Mouse (Mus musculus) erythroblast, embryonic 14.5 days (primary cell): Measurements from ENCODE around the gene Clasrp. TPM values are rescaled to one million over a fixed set of nuclear protein-coding genes. Genes with fewer than 3 reads are reported as not detected.
A peak's percentile ranks its signal among the peaks of the same experiment; 100 is the strongest.

Source experiments
- H3K27me3 ChIP-seq: 2 replicates; pipeline ENCODE4 v1.6.1; 2012; ENCODE audit warnings: inconsistent platforms; ENCODE audit not compliant: control insufficient read depth
- H3K36me3 ChIP-seq: 2 replicates; pipeline ENCODE4 v1.6.1; 2012; ENCODE audit warnings: mild to moderate bottlenecking, inconsistent platforms; ENCODE audit not compliant: control insufficient read depth
- H3K4me1 ChIP-seq: 2 replicates; pipeline ENCODE4 v1.6.1; 2012; ENCODE audit warnings: inconsistent platforms; ENCODE audit not compliant: control insufficient read depth
- H3K4me3 ChIP-seq: replicated peaks from 2 replicates; pipeline ENCODE3; 2012; ENCODE audit warnings: moderate library complexity, mild to moderate bottlenecking, inconsistent platforms
- H3K9me3 ChIP-seq: 2 replicates; pipeline ENCODE4 v1.6.1; 2012; ENCODE audit warnings: low read length, inconsistent platforms, mixed read lengths; ENCODE audit not compliant: control insufficient read depth
- GATA1 ChIP-seq: IDR thresholded peaks from 2 replicates; pipeline ENCODE4 v1.6.1; 2012; ENCODE audit warnings: low read length, inconsistent platforms, mixed read lengths
- TAL1 ChIP-seq: IDR thresholded peaks from 3 replicates; pipeline ENCODE4 v1.6.1; 2012; ENCODE audit warnings: low read length, inconsistent platforms, mixed read lengths
- polyA plus RNA-seq: library from polyadenylated mRNA; stranded (reverse); fragments of >175 nt; gene quantifications from 2 replicates; pipeline ENCODE4 v1.2.3, GENCODE M21; 2012

The Clasrp gene
- polyA plus RNA-seq, 1 experiment = 10.2 TPM

DNA sequence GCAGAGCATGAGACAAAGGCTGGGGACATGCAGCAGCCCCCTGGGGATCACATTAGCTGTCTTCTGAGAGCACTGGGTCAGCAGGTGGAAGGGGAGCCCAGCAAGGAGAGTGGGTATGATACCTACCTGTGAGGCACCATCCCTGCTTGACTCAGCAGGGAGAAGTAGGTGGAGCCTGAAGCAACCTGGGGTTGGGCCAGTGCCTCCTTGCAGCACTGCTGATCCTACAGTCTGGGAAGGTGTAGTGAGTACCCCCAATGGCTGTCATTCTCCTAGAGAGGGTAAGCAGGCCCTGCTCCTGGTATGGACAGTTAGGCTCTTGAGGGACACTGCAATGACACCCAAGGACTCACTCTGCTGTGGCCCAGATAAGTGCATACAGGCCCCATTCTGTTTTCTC lies 28.0 kb upstream of the Clasrp start:
- Histone ChIP-seq H3K9me3 (no peaks in the 10 kb centered on the region), H3K36me3 (peaks cover 60% of the 10 kb centered on the region), H3K27me3 (no peaks in the 10 kb centered on the region), H3K4me3 (peak overlapping the region; percentile 15), H3K4me1 (peaks cover 66% of the 10 kb centered on the region)
- no peak for TF ChIP-seq GATA1
- TF ChIP-seq TAL1 = no peak

DNA sequence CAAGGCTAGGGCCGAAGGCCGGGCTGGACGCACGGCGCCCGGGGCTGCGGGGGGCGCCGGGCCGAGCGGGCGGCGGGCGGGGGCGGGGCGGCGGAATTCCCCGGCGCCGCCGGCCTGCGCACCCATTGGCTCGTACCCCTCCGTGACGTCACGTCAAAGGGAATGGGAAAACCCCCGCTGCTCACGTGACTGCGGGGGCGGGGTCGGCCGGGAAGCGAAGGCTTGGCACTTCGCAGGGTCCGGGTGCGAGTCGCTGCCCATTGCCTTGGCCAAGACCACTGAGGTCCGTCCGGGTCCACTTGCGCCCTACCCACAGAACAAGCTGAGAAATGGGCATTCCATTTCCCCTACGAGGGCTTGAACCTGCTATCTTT lies 25.1 kb upstream of the Clasrp start, which contains the start of gene Relb:
TSS of gene Relb (minus strand) at position 78 of the 374 bp plus-strand sequence.
- Histone ChIP-seq H3K9me3 (no peaks in the 10 kb centered on the region), H3K4me1 (peaks cover 60% of the 10 kb centered on the region), H3K27me3 (no peaks in the 10 kb centered on the region), H3K4me3 (peak within 1 kb of the TSS; percentile 72), H3K36me3 (peaks cover 30% of the 10 kb centered on the region)
- TF ChIP-seq TAL1 (no peak), GATA1 (no peak)

DNA sequence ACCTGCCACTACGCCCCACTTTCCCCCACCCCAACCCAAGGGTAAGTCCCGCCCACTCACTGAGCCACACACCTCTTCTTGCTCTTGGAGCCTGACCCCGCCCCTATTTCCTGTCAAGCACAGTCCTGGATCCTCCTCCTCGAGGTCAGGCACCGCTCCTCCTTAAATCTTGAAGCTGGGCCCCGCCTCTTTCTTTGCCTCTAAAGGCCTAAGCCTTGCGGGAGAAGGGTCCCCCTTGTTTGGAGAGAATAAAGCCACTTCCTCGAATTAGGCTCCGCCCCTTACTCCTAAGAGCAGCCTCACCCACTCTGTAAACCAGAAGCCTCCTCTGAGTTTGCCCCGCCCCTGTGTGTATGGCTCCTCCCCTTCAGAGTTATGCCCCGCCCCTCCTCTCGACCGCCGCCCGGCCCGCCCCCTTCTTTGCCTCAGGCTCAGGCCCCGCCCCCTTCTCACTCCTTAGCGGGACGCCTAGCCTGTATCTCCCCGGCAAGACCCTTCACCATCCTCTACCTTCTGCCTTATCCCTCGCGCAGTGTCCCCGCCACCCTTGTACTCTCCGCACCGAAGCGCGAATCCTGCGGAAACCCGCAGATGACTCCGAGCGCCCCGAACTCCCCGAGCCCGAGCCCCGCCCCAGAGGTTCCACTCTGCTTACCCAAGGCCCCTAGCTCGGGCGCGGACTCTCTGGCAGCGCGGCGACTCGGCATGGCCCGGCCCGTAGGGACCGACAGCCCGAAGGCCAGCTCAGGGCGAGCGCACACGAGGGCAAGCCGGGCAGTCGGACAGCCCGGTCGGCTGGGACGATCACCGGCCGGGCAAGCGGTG lies 24.5 kb upstream of the Clasrp start:
- peaks cover 24% of the 10 kb centered on the region for H3K36me3 ChIP-seq
- H3K4me1 ChIP-seq = peaks cover 54% of the 10 kb centered on the region
- no peaks in the 10 kb centered on the region; the same call in 1 of the 2 replicates for H3K27me3 ChIP-seq
- no peak for TF ChIP-seq TAL1
- TF ChIP-seq GATA1 = no peak
- peak overlapping the region; percentile 72 for H3K4me3 ChIP-seq
- H3K9me3 ChIP-seq = no peaks in the 10 kb centered on the region

DNA sequence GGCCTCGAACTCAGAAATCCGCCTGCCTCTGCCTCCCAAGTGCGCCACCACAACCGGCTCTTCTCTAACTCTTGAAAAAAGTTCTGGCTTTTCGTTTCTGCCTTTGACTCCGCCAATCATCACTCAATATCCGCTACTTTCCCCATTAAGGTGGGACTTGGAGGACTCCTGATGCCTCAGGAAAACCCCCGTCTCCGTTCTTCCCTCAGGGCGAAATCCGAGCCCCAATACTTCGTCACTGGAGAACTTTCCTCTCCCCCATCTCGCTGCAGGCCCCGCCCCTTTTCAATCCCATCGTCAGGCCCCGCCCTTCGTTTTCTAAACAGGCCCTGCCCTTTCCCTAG lies 23.9 kb upstream of the Clasrp start:
- TF ChIP-seq TAL1 (no peak), GATA1 (no peak)
- Histone ChIP-seq H3K9me3 (no peaks in the 10 kb centered on the region), H3K27me3 (peaks cover 3% of the 10 kb centered on the region), H3K36me3 (peaks cover 19% of the 10 kb centered on the region), H3K4me3 (peak overlapping the region; percentile 72), H3K4me1 (peaks cover 48% of the 10 kb centered on the region)

DNA sequence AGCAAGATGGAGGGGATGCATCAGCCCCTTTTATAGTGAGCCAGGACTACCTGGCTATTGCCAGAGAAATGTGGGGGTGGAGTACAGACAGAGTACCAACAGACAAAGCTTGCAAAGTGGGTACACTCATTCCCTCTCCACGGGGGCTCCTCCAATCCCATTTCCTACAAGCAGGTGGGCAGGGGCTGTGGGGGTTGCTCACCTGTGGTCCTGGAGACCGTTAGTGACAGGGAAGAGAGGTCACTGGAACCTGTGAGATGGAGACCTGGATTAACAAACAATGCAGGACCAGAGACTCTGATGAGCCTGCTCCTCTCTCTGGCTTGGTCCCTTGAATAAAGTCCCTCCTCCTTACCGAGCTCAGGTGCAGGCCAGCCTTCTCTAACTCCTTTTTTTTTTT lies 23.4 kb upstream of the Clasrp start:
- H3K27me3 ChIP-seq = peaks cover 3% of the 10 kb centered on the region
- peak overlapping the region; percentile 72 for H3K4me3 ChIP-seq
- H3K4me1 ChIP-seq = peaks cover 43% of the 10 kb centered on the region
- no peaks in the 10 kb centered on the region for H3K9me3 ChIP-seq
- TF ChIP-seq TAL1 (no peak), GATA1 (no peak)
- peaks cover 14% of the 10 kb centered on the region for H3K36me3 ChIP-seq

DNA sequence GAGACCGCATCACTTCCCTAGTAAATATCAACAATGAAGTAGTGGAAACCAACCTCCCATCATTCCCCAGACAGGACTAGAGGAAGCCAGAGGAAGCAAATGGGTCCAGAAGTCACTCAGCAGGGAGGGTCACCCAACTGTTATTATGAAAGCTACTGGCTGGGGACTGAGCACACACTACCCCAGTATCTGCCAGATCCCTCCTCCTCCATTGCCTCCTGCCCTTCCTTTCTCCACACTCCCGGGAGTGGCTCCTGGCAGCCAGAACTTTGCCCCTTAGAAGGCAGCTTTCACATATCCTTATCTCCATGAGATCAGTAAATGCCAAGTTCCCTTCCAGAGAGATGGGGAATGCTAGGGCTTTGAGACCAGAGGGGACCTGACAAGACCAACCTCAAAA lies 19.1 kb upstream of the Clasrp start:
- Histone ChIP-seq H3K4me1 (peaks cover 18% of the 10 kb centered on the region), H3K36me3 (no peaks in the 10 kb centered on the region), H3K27me3 (peaks cover 14% of the 10 kb centered on the region), H3K4me3 (no peak overlapping the region), H3K9me3 (no peaks in the 10 kb centered on the region; the same call in 1 of the 2 replicates)
- TF ChIP-seq GATA1 (no peak), TAL1 (no peak)

DNA sequence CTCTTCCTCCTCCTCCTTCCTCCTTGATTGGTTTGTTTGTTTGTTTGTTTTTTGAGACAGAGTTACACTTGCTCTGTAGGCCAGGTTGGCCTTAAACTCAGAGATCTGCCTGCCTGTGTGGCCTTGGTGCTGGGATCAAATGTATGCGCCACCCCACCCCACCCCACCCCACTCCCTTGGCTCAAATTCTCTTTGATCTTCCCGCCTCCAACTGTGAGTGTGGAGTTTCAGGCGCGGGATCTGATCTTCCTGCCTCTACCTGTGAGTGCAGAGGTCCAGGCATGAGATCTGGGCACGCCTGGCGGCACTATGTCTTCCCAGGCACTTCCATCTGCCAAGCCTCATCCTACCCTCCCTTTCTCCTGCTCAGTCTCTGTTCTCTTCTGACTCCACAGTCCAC lies 18.0 kb upstream of the Clasrp start:
- no peak for TF ChIP-seq TAL1
- no peak for TF ChIP-seq GATA1

DNA sequence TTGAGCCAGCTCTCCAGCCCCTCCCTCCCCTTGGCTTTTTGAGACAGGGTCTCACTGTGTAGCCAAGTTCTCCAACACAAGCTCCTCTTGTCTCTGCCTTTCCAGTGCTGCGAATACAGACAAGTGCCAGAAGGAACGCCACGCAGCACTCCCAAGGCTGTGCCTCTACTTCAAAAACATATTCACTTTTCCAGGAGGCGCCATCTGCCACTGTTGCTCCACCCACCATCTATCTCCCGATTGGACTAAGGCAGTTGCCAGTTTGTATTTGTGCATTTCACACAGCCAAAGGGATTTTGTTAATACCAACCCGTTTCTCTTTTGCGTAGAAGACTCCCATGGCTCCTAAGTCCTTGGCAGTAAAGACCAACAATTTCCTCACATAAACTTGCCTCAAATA lies 16.5 kb upstream of the Clasrp start:
- H3K4me3 ChIP-seq = no peak overlapping the region
- peaks cover 14% of the 10 kb centered on the region for H3K27me3 ChIP-seq
- no peaks in the 10 kb centered on the region for H3K36me3 ChIP-seq
- TF ChIP-seq TAL1 (no peak), GATA1 (no peak)
- H3K9me3 ChIP-seq = no peaks in the 10 kb centered on the region; the same call in 1 of the 2 replicates
- H3K4me1 ChIP-seq = peaks cover 9% of the 10 kb centered on the region

More for the DNA sequence above, 18.0 kb upstream of the Clasrp start:
- Histone ChIP-seq H3K4me3 (no peak overlapping the region), H3K36me3 (no peaks in the 10 kb centered on the region), H3K9me3 (no peaks in the 10 kb centered on the region; the same call in 1 of the 2 replicates), H3K4me1 (peaks cover 9% of the 10 kb centered on the region), H3K27me3 (peaks cover 14% of the 10 kb centered on the region)

DNA sequence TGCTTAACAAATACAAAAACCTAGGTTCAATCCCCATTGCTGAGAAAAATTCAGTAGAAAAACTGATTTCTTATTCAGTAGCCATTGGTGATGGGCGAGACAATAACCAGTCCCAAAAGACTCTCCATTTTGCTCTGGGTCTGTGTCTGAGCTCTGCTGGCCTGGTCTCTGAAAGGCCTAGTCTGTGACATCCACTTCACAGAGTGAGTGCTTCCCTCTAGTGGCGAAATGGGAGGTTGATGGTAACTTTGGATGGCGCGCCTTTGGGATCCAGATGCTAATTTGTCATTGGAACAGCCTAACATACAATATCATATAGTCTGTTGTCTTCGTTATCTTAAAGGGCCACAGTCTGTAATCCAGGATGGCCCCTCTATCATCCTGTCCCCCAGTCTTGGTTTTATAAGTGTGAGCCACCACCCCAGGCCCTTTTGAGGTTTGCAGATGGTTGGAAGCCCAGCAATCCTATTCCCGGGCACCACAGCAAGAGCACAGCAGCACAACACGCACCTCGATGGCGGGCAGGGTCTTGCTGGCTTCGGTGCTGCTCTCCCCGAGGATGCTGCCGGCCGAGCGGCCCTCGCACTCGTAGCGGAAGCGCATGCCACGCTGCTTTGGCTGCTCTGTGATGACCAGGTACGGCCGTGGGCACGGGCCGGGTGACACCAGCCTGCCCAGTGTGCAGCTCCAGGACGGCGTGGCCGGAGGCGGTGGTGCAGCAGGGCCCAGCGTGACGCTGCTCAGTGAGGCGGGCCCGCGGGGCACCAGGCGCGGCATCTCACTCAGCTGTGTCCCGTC lies 14.9 kb upstream of the Clasrp start:
- Histone ChIP-seq H3K36me3 (no peaks in the 10 kb centered on the region), H3K27me3 (peaks cover 14% of the 10 kb centered on the region)

More for the DNA sequence above, 14.9 kb upstream of the Clasrp start:
- Histone ChIP-seq H3K9me3 (no peaks in the 10 kb centered on the region; the same call in 1 of the 2 replicates), H3K4me1 (peaks cover 9% of the 10 kb centered on the region), H3K4me3 (peak overlapping the region; percentile 45)
- TF ChIP-seq GATA1 (no peak), TAL1 (no peak)
